Mouse (Mus musculus): Measurements from ENCODE around the gene Sox5. TPM values are rescaled to one million over a fixed set of nuclear protein-coding genes. Genes with fewer than 3 reads are reported as not detected.

Gene Sox5
- polyA plus RNA-seq, 1 experiment from 2014 or later: 43.3 TPM

GRCm38 (mm10) chr6:144387539-144388255 is 394.1 kb downstream of the Sox5 start:
- no peak overlapping the region for H3K4me3 ChIP-seq (ENCODE audit: low read depth, low read length)
- no peak for ATAC-seq
- 30% methylated on average over 17 of the region's 17 CpGs for WGBS
- peak overlapping the region; percentile 33 for H3K4me2 ChIP-seq (ENCODE audit: low read length)
- H3K27ac ChIP-seq (ENCODE audit: low read length): no peak overlapping the region
- no peak overlapping the region for H3K9ac ChIP-seq (ENCODE audit: low read depth, low read length)
- H3K27me3 ChIP-seq (ENCODE audit: control insufficient read depth, insufficient read depth, low read depth, low read length): no peaks in the 10 kb centered on the region
- no peaks in the 10 kb centered on the region for H3K9me3 ChIP-seq (replicated peaks; ENCODE audit: control insufficient read depth, low read length, poor library complexity, severe bottlenecking)
- H3K36me3 ChIP-seq (ENCODE audit: control insufficient read depth, insufficient read depth, low read length): no peaks in the 10 kb centered on the region
- no peaks in the 10 kb centered on the region for H3K4me1 ChIP-seq (ENCODE audit: control insufficient read depth, insufficient read depth, low read length)

GRCm38 (mm10) chr6:144380641-144381040 is 401.1 kb downstream of the Sox5 start:
- no peaks in the 10 kb centered on the region; the same call in 1 of the 2 replicates for H3K4me1 ChIP-seq (ENCODE audit: control insufficient read depth, insufficient read depth, low read length)
- no peaks in the 10 kb centered on the region for H3K9me3 ChIP-seq (replicated peaks; ENCODE audit: control insufficient read depth, low read length, poor library complexity, severe bottlenecking)
- no peak overlapping the region for H3K4me2 ChIP-seq (ENCODE audit: low read length)
- H3K36me3 ChIP-seq (ENCODE audit: control insufficient read depth, insufficient read depth, low read length): no peaks in the 10 kb centered on the region
- H3K27me3 ChIP-seq (ENCODE audit: control insufficient read depth, insufficient read depth, low read depth, low read length): no peaks in the 10 kb centered on the region
- WGBS: 72% methylated on average over 6 of the region's 6 CpGs
- H3K4me3 ChIP-seq (ENCODE audit: low read depth, low read length): no peak overlapping the region
- ATAC-seq: no peak
- H3K27ac ChIP-seq (ENCODE audit: low read length): no peak overlapping the region
- no peak overlapping the region for H3K9ac ChIP-seq (ENCODE audit: low read depth, low read length)

- 65% methylated on average over 15 of the region's 15 CpGs for WGBS
- ATAC-seq: no peak
These were observed 401.6 kb downstream of the Sox5 start for GRCm38 (mm10) chr6:144380171-144380570.

GRCm38 (mm10) chr6:144374810-144375209 is 407.0 kb downstream of the Sox5 start:
- Histone ChIP-seq H3K9ac (ENCODE audit: low read depth, low read length) (no peak overlapping the region), H3K27ac (ENCODE audit: low read length) (no peak overlapping the region), H3K4me1 (ENCODE audit: control insufficient read depth, insufficient read depth, low read length) (no peaks in the 10 kb centered on the region), H3K4me3 (ENCODE audit: low read depth, low read length) (no peak overlapping the region), H3K27me3 (ENCODE audit: control insufficient read depth, insufficient read depth, low read depth, low read length) (no peaks in the 10 kb centered on the region), H3K36me3 (ENCODE audit: control insufficient read depth, insufficient read depth, low read length) (no peaks in the 10 kb centered on the region), H3K9me3 (replicated peaks; ENCODE audit: control insufficient read depth, low read length, poor library complexity, severe bottlenecking) (no peaks in the 10 kb centered on the region), H3K4me2 (ENCODE audit: low read length) (no peak overlapping the region)
- 95% methylated on average over 11 of the region's 11 CpGs for WGBS
- ATAC-seq: no peak

More at GRCm38 (mm10) chr6:144380171-144380570, 401.6 kb downstream of the Sox5 start:
- H3K27ac ChIP-seq (ENCODE audit: low read length): no peak overlapping the region
- no peaks in the 10 kb centered on the region; the same call in 1 of the 2 replicates for H3K4me1 ChIP-seq (ENCODE audit: control insufficient read depth, insufficient read depth, low read length)
- H3K36me3 ChIP-seq (ENCODE audit: control insufficient read depth, insufficient read depth, low read length): no peaks in the 10 kb centered on the region
- no peak overlapping the region for H3K9ac ChIP-seq (ENCODE audit: low read depth, low read length)
- no peak overlapping the region for H3K4me3 ChIP-seq (ENCODE audit: low read depth, low read length)
- H3K9me3 ChIP-seq (replicated peaks; ENCODE audit: control insufficient read depth, low read length, poor library complexity, severe bottlenecking): no peaks in the 10 kb centered on the region
- no peak overlapping the region for H3K4me2 ChIP-seq (ENCODE audit: low read length)
- H3K27me3 ChIP-seq (ENCODE audit: control insufficient read depth, insufficient read depth, low read depth, low read length): no peaks in the 10 kb centered on the region

- H3K4me1 ChIP-seq (ENCODE audit: control insufficient read depth, insufficient read depth, low read length): no peaks in the 10 kb centered on the region
- no peak for ATAC-seq
- H3K36me3 ChIP-seq (ENCODE audit: control insufficient read depth, insufficient read depth, low read length): no peaks in the 10 kb centered on the region
- WGBS: 65% methylated on average over 8 of the region's 10 CpGs
- H3K4me2 ChIP-seq (ENCODE audit: low read length): no peak overlapping the region
- no peaks in the 10 kb centered on the region for H3K27me3 ChIP-seq (ENCODE audit: control insufficient read depth, insufficient read depth, low read depth, low read length)
- no peak overlapping the region for H3K27ac ChIP-seq (ENCODE audit: low read length)
- no peak overlapping the region for H3K4me3 ChIP-seq (ENCODE audit: low read depth, low read length)
- H3K9ac ChIP-seq (ENCODE audit: low read depth, low read length): no peak overlapping the region
- no peaks in the 10 kb centered on the region for H3K9me3 ChIP-seq (replicated peaks; ENCODE audit: control insufficient read depth, low read length, poor library complexity, severe bottlenecking)
These were observed 411.1 kb downstream of the Sox5 start for GRCm38 (mm10) chr6:144370699-144371098.

GRCm38 (mm10) chr6:144367626-144368077 is 414.1 kb downstream of the Sox5 start:
- peak; percentile 58 for ATAC-seq
- WGBS: 62% methylated on average over 11 of the region's 11 CpGs
- no peak overlapping the region for H3K4me2 ChIP-seq (ENCODE audit: low read length)
- no peak overlapping the region for H3K9ac ChIP-seq (ENCODE audit: low read depth, low read length)
- no peaks in the 10 kb centered on the region for H3K36me3 ChIP-seq (ENCODE audit: control insufficient read depth, insufficient read depth, low read length)
- no peaks in the 10 kb centered on the region for H3K4me1 ChIP-seq (ENCODE audit: control insufficient read depth, insufficient read depth, low read length)
- no peaks in the 10 kb centered on the region for H3K27me3 ChIP-seq (ENCODE audit: control insufficient read depth, insufficient read depth, low read depth, low read length)
- no peaks in the 10 kb centered on the region for H3K9me3 ChIP-seq (replicated peaks; ENCODE audit: control insufficient read depth, low read length, poor library complexity, severe bottlenecking)
- H3K27ac ChIP-seq (ENCODE audit: low read length): no peak overlapping the region
- H3K4me3 ChIP-seq (ENCODE audit: low read depth, low read length): no peak overlapping the region

GRCm38 (mm10) chr6:144361267-144362038 is 420.3 kb downstream of the Sox5 start:
- Histone ChIP-seq H3K27ac (ENCODE audit: low read length) (no peak overlapping the region), H3K27me3 (ENCODE audit: control insufficient read depth, insufficient read depth, low read depth, low read length) (no peaks in the 10 kb centered on the region), H3K9ac (ENCODE audit: low read depth, low read length) (no peak overlapping the region), H3K9me3 (replicated peaks; ENCODE audit: control insufficient read depth, low read length, poor library complexity, severe bottlenecking) (no peaks in the 10 kb centered on the region), H3K36me3 (ENCODE audit: control insufficient read depth, insufficient read depth, low read length) (no peaks in the 10 kb centered on the region), H3K4me2 (ENCODE audit: low read length) (no peak overlapping the region), H3K4me1 (ENCODE audit: control insufficient read depth, insufficient read depth, low read length) (peaks cover 2% of the 10 kb centered on the region; the same call in 1 of the 2 replicates), H3K4me3 (ENCODE audit: low read depth, low read length) (no peak overlapping the region)
- no peak for ATAC-seq
- WGBS: 16% methylated on average over 5 of the region's 5 CpGs

- Histone ChIP-seq H3K4me1 (ENCODE audit: control insufficient read depth, insufficient read depth, low read length) (peaks cover 2% of the 10 kb centered on the region; the same call in 1 of the 2 replicates), H3K9ac (ENCODE audit: low read depth, low read length) (no peak overlapping the region), H3K4me2 (ENCODE audit: low read length) (no peak overlapping the region), H3K27me3 (ENCODE audit: control insufficient read depth, insufficient read depth, low read depth, low read length) (no peaks in the 10 kb centered on the region), H3K27ac (ENCODE audit: low read length) (no peak overlapping the region), H3K9me3 (replicated peaks; ENCODE audit: control insufficient read depth, low read length, poor library complexity, severe bottlenecking) (no peaks in the 10 kb centered on the region), H3K36me3 (ENCODE audit: control insufficient read depth, insufficient read depth, low read length) (no peaks in the 10 kb centered on the region), H3K4me3 (ENCODE audit: low read depth, low read length) (no peak overlapping the region)
- no peak for ATAC-seq
- WGBS: 89% methylated on average over 4 of the region's 4 CpGs
These were observed 424.7 kb downstream of the Sox5 start for GRCm38 (mm10) chr6:144357081-144357480.

GRCm38 (mm10) chr6:144351049-144351448 is 430.7 kb downstream of the Sox5 start:
- H3K4me3 ChIP-seq (ENCODE audit: low read depth, low read length): no peak overlapping the region
- no peak for ATAC-seq
- no peaks in the 10 kb centered on the region for H3K27me3 ChIP-seq (ENCODE audit: control insufficient read depth, insufficient read depth, low read depth, low read length)
- 87% methylated on average over 6 of the region's 6 CpGs for WGBS
- H3K4me2 ChIP-seq (ENCODE audit: low read length): no peak overlapping the region
- H3K4me1 ChIP-seq (ENCODE audit: control insufficient read depth, insufficient read depth, low read length): no peaks in the 10 kb centered on the region
- no peak overlapping the region for H3K27ac ChIP-seq (ENCODE audit: low read length)
- no peaks in the 10 kb centered on the region for H3K36me3 ChIP-seq (ENCODE audit: control insufficient read depth, insufficient read depth, low read length)
- no peaks in the 10 kb centered on the region for H3K9me3 ChIP-seq (replicated peaks; ENCODE audit: control insufficient read depth, low read length, poor library complexity, severe bottlenecking)
- no peak overlapping the region for H3K9ac ChIP-seq (ENCODE audit: low read depth, low read length)

Data from midbrain, embryonic 16.5 days (tissue).